In the genomic region with DNA sequence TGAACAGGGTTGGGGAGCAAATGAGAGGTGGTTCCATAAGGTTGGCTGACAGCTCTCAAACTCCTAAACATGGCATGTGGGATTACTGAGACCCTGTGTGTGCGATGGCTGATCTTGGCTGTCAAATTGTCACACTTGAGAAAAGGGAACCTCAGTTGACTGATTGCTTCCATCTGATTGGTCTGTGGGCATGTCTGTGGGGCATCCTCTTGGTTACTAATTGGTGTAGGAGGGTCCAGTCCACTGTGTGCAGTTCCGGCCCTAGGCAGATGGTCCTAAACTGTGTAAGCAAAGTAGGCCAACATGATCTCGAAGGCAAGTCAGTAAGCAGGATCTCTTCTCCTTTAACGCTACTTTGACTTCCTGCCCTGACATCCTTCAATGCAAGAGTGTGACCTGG, we compare ENCODE assay signal across 20 mouse cellular contexts.
"Had no signal": no experiment of that assay in that cellular context is flagged by ENCODE, and none has a peak within 500 bp of the region (broad histone marks: within the 10 kb centered on the region; RNA-seq: fewer than 3 reads in every experiment).

No protein-coding gene starts in this region.

- H3K4me3 ChIP-seq: left cerebral cortex, adult 2 months; liver, embryonic 13.5 days; midbrain, embryonic 12.5 days; midbrain, embryonic 15.5 days; myocyte; neural tube, embryonic 13.5 days had no signal

- H3K9me3 ChIP-seq: liver, embryonic 13.5 days; midbrain, embryonic 15.5 days; neural tube, embryonic 13.5 days had no signal

- ATAC-seq: intestine, embryonic 16.5 days; midbrain, embryonic 15.5 days had no signal

- H3K4me1 ChIP-seq: liver, embryonic 13.5 days had no signal

- DNase-seq: kidney, adult 9 months; kidney, postnatal 25 days; layer of hippocampus, postnatal 36 days; liver, embryonic 13.5 days; lung, adult 2 months; lung, postnatal 14 days; lung, postnatal 4 days; right cerebral cortex, adult 18-20 months; right cerebral cortex, postnatal 14 days; right cerebral cortex, postnatal 4 days; thymus, adult 2 months; thymus, postnatal 14 days; thymus, postnatal 4 days had no signal

- H3K4me2 ChIP-seq: liver, embryonic 13.5 days; midbrain, embryonic 12.5 days; midbrain, embryonic 15.5 days; neural tube, embryonic 13.5 days had no signal

- H3K27me3 ChIP-seq: liver, embryonic 13.5 days; midbrain, embryonic 12.5 days; midbrain, embryonic 15.5 days; neural tube, embryonic 13.5 days had no signal

- H3K9ac ChIP-seq: liver, embryonic 13.5 days; midbrain, embryonic 12.5 days; midbrain, embryonic 15.5 days; neural tube, embryonic 13.5 days had no signal

- H3K27ac ChIP-seq: left cerebral cortex, adult 2 months; liver, embryonic 13.5 days; midbrain, embryonic 12.5 days; midbrain, embryonic 15.5 days; neural tube, embryonic 13.5 days; stomach, postnatal 0 days had no signal

- H3K36me3 ChIP-seq: liver, embryonic 13.5 days; midbrain, embryonic 12.5 days; midbrain, embryonic 15.5 days; neural tube, embryonic 13.5 days had no signal
